Mouse (Mus musculus): ENCODE results near the gene Wdr83.

GRCm38 (mm10) chr8:85071514-85072281 lies 9.4 kb downstream of the Wdr83 start, which contains the start of gene Dhps:
- TF ChIP-seq CTCF (IDR thresholded peaks at IDR 0.05; ENCODE audit: insufficient read depth, low read length) (no peak), POLR2A (IDR thresholded peaks at IDR 0.05; ENCODE audit: borderline replicate concordance, extremely low read depth, low read depth, low read length) (peak; percentile 64)
